Mouse (Mus musculus) G1E (cell line): ENCODE data around the gene Cactin. TPM values are rescaled to one million over a fixed set of nuclear protein-coding genes. Genes with fewer than 3 reads are reported as not detected.
A peak's percentile ranks its signal among the peaks of the same experiment; 100 is the strongest.

ENCODE experiments used
- ATAC-seq: 2 replicates; pipeline ENCODE4 v1.8.0; 2016; ENCODE audit warnings: mild to moderate bottlenecking; ENCODE audit not compliant: insufficient number of reproducible peaks, poor library complexity, low FRiP score, severe bottlenecking; ENCODE audit errors: extremely low read depth
- DNase-seq: peaks from one replicate; pipeline ENCODE4 v3.0.0; 2012; ENCODE audit warnings: low spot score
- H3K27me3 ChIP-seq: 2 replicates; pipeline ENCODE4 v1.6.1; 2012; ENCODE audit warnings: mild to moderate bottlenecking, low read length, inconsistent platforms; ENCODE audit not compliant: insufficient read depth
- H3K36me3 ChIP-seq: replicated peaks from 2 replicates; pipeline ENCODE3; 2012; ENCODE audit warnings: mild to moderate bottlenecking, inconsistent platforms
- H3K4me1 ChIP-seq: 2 replicates; pipeline ENCODE4 v1.6.1; 2012; ENCODE audit warnings: low read depth, low read length, inconsistent platforms, mixed read lengths; ENCODE audit not compliant: insufficient read depth
- H3K4me3 ChIP-seq: 2 replicates; pipeline ENCODE4 v1.5.1; 2012; ENCODE audit warnings: low read depth, mild to moderate bottlenecking, inconsistent platforms, low read length, moderate library complexity, mixed read lengths
- H3K9me3 ChIP-seq: replicated peaks from 2 replicates; pipeline ENCODE4 v1.6.1; 2012; ENCODE audit warnings: inconsistent platforms
- CTCF ChIP-seq: IDR thresholded peaks from 2 replicates; pipeline ENCODE4 v1.5.1; 2012; ENCODE audit warnings: low read depth, low read length, inconsistent platforms, mixed read lengths
- GATA1 ChIP-seq: IDR thresholded peaks from 2 replicates; pipeline ENCODE4 v1.6.1; 2012; ENCODE audit warnings: borderline replicate concordance, low read length, inconsistent platforms, mixed read lengths
- GATA2 ChIP-seq: IDR thresholded peaks from 2 replicates; pipeline ENCODE4 v1.6.1; 2012; ENCODE audit warnings: low read depth, low read length, inconsistent platforms, borderline replicate concordance
- POLR2AphosphoS5 ChIP-seq: IDR thresholded peaks from 2 replicates; pipeline ENCODE4 v1.6.1; 2012; ENCODE audit warnings: low read depth, low read length, inconsistent platforms; ENCODE audit not compliant: insufficient replicate concordance
- TAL1 ChIP-seq: conservative IDR thresholded peaks from 2 replicates; pipeline ENCODE4 v1.6.1; 2012; ENCODE audit warnings: low read depth, low read length, inconsistent platforms, mixed read lengths
- polyA plus RNA-seq: library from polyadenylated mRNA; stranded (reverse); fragments of >175 nt; gene quantifications from 2 replicates; pipeline ENCODE4 v1.2.3, GENCODE M21; 2012
- total RNA-seq, 2 experiments: library from RNA; stranded (forward) in 1 of 2; stranded (reverse) in 1 of 2; fragments of 200-1000 nt in 1 of 2; fragments of >200 nt in 1 of 2; fragmentation: Nextera tagmentation in 1 of 2; gene quantifications; 2 replicates each; pipeline ENCODE4 v1.2.3; 2014 to 2017

Cactin gene
- total and polyA plus RNA-seq, 3 experiments: 11.4 to 77.9 (median 23.9) TPM

GRCm38 (mm10) chr10:81351678-81352291, 30.9 kb downstream of the Cactin start:
- no peaks in the 10 kb centered on the region; the same call in 1 of the 2 replicates for H3K27me3 ChIP-seq
- ATAC-seq (no peak), DNase-seq (peak; percentile 68)
- H3K4me3 ChIP-seq: peak overlapping the region; percentile 65
- peaks cover 22% of the 10 kb centered on the region for H3K36me3 ChIP-seq
- H3K9me3 ChIP-seq: no peaks in the 10 kb centered on the region
- peaks cover 76% of the 10 kb centered on the region for H3K4me1 ChIP-seq
- no peak for TF ChIP-seq GATA1
- no peak for TF ChIP-seq TAL1
- no peak for TF ChIP-seq CTCF
- no peak for TF ChIP-seq POLR2AphosphoS5
- TF ChIP-seq GATA2: no peak

- Histone ChIP-seq H3K4me3 (no peak overlapping the region), H3K4me1 (peaks cover 76% of the 10 kb centered on the region), H3K9me3 (no peaks in the 10 kb centered on the region), H3K27me3 (no peaks in the 10 kb centered on the region), H3K36me3 (peaks cover 14% of the 10 kb centered on the region)
- no peak for TF ChIP-seq TAL1
- TF ChIP-seq GATA1: no peak
- TF ChIP-seq CTCF: no peak
- no peak for TF ChIP-seq GATA2
- TF ChIP-seq POLR2AphosphoS5: no peak
- ATAC-seq: no peak
- no peak for DNase-seq
Observed at GRCm38 (mm10) chr10:81354738-81355477, 34.0 kb downstream of the Cactin start.

- TF ChIP-seq POLR2AphosphoS5 (no peak), CTCF (no peak), TAL1 (no peak), GATA2 (no peak), GATA1 (no peak)
- peaks cover 20% of the 10 kb centered on the region for H3K36me3 ChIP-seq
- DNase-seq (no peak), ATAC-seq (no peak)
- H3K4me1 ChIP-seq: peaks cover 80% of the 10 kb centered on the region
- no peaks in the 10 kb centered on the region for H3K27me3 ChIP-seq
- H3K4me3 ChIP-seq: no peak overlapping the region
- H3K9me3 ChIP-seq: no peaks in the 10 kb centered on the region
Observed at GRCm38 (mm10) chr10:81355533-81355932, 34.6 kb downstream of the Cactin start.

DNA sequence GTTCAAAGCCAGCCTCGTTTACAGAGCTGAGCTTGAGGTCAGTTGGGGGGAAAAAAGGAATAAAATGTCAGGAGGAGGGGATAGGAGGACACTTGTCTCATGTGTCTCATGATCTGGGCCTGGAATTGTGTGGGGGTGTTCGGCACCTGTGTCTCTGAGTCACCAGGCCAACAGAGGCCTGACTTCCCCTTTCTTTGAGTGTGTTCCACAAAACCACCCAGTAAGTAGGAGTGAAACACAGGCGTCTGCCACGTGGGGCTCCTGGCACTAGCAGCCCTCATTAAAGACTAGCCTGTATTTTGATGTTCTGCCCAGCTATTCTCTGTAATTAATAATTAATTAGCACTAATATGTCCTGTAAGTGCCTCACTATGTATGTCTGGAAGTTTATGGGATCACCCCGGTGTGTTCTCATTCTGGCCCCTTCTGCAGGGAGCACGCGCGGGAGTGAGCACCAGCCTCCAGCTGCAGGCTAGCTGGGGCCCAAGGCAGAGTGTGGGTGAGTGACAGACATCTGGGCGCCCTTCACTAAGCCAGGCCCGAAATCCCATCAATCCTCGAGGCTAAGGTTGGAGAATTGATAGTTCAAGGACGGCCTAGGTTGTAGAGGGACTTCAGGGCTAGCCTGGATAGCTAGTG, 35.6 kb downstream of the Cactin start:
- no peaks in the 10 kb centered on the region for H3K27me3 ChIP-seq
- peaks cover 30% of the 10 kb centered on the region for H3K36me3 ChIP-seq
- peaks cover 82% of the 10 kb centered on the region for H3K4me1 ChIP-seq
- TF ChIP-seq TAL1 (no peak), CTCF (no peak), GATA1 (no peak), GATA2 (no peak), POLR2AphosphoS5 (no peak)
- ATAC-seq (0 out of 2 replicates have a peak, but pooled peaks have one; percentile 29), DNase-seq (peak; percentile 76)
- peak overlapping the region; percentile 88; the same call in 1 of the 2 replicates for H3K4me3 ChIP-seq
- H3K9me3 ChIP-seq: no peaks in the 10 kb centered on the region

DNA sequence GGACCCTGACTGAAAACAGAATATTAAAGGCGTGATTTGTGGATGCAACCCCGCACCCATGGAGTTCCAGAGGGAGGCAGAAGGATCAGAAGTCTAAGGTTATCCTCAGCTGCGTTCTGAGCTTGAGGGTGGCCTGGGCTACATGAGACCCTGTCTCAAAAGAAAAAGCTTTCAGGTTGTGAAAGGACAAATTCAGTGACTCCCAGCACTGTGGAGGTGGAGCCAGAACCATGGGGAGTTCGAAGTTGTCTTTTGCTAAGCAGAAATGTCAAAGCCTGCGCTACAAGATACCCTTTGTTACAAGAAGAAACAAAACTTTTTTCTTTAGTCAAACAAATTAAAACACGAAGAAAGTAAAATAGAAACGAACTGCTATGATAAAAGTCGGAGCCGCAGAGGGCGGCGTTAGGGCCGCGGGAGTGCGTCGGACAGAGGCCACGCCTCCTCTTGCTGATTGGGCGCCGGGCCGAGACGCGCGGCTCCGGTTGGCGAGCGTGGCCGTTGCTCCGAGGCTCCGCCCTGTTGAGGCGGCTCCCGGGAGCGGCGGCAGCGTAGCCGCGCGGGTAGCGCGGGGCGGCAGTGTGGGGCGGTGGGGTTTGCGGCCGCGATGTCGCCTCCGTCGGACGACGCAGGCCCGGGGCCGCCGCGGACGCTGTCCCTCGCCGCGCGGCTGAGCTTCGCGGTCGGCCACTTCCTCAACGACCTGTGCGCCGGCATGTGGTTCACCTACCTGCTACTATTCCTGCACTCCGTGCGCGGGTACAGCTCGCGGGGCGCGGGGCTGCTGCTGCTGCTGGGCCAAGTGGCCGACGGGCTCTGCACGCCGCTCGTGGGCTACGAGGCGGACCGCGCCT, 36.3 kb downstream of the Cactin start, which contains the start of gene Mfsd12:
TSS of gene Mfsd12 (plus strand) at position 501 of the 854 bp plus-strand sequence.
- peak; percentile 55 for ATAC-seq
- peak; percentile 94 for DNase-seq
- TF ChIP-seq GATA2 (no peak), TAL1 (no peak)
- Histone ChIP-seq H3K4me3 (peak within 1 kb of the TSS; percentile 88), H3K36me3 (peaks cover 37% of the 10 kb centered on the region), H3K9me3 (no peaks in the 10 kb centered on the region), H3K27me3 (no peaks in the 10 kb centered on the region), H3K4me1 (peaks cover 82% of the 10 kb centered on the region)

GRCm38 (mm10) chr10:81358209-81358608, 37.3 kb downstream of the Cactin start:
- no peaks in the 10 kb centered on the region for H3K9me3 ChIP-seq
- DNase-seq (peak; percentile 41), ATAC-seq (no peak)
- H3K27me3 ChIP-seq: no peaks in the 10 kb centered on the region
- H3K36me3 ChIP-seq: peaks cover 47% of the 10 kb centered on the region
- TF ChIP-seq TAL1: no peak
- no peak for TF ChIP-seq GATA1
- TF ChIP-seq GATA2: no peak
- no peak for TF ChIP-seq POLR2AphosphoS5
- TF ChIP-seq CTCF: no peak
- peak overlapping the region; percentile 88 for H3K4me3 ChIP-seq
- peaks cover 85% of the 10 kb centered on the region for H3K4me1 ChIP-seq
